Mouse (Mus musculus) adrenal gland, adult 2 months (tissue): ENCODE results near the gene Bglap3. TPM values are rescaled to one million over a fixed set of nuclear protein-coding genes. Genes with fewer than 3 reads are reported as not detected.
"Not testable (repeated sequence)": the region's sequence is repeated elsewhere in the genome, so short reads cannot be mapped to it uniquely, and the experiment has no call there.

Experiments used
- DNase-seq: peaks from one replicate; pipeline ENCODE4 v3.0.0; 2021
- long read RNA-seq: library from polyadenylated mRNA; stranded (forward); transcript quantifications from one replicate; pipeline ENCODE4 v2.0.0, GENCODE M21; 2021
- polyA plus RNA-seq: library from polyadenylated mRNA; depleted of rRNA; stranded (reverse); fragments of >200 nt; gene quantifications from 2 replicates; pipeline ENCODE4 v1.2.3, GENCODE M21; 2012; rRNA removed
- total RNA-seq, 2 experiments: library from RNA; stranded (reverse); gene quantifications; 2 replicates each; pipeline ENCODE4 v1.2.3; 2021

The Bglap3 gene
- total RNA-seq = 1 to 10 TPM in 1 of 2 experiments, under 1 TPM in 1; 0.63 to 1.2 TPM
- polyA plus RNA-seq = not detected in 2 replicates
- long read RNA-seq = 0 reads

- not testable (repeated sequence) for DNase-seq
Observed at GRCm38 (mm10) chr3:88372643-88373042, at the start of gene Bglap3. TSS of gene Bglap3 (minus strand) at chr3:88372743.

DNA sequence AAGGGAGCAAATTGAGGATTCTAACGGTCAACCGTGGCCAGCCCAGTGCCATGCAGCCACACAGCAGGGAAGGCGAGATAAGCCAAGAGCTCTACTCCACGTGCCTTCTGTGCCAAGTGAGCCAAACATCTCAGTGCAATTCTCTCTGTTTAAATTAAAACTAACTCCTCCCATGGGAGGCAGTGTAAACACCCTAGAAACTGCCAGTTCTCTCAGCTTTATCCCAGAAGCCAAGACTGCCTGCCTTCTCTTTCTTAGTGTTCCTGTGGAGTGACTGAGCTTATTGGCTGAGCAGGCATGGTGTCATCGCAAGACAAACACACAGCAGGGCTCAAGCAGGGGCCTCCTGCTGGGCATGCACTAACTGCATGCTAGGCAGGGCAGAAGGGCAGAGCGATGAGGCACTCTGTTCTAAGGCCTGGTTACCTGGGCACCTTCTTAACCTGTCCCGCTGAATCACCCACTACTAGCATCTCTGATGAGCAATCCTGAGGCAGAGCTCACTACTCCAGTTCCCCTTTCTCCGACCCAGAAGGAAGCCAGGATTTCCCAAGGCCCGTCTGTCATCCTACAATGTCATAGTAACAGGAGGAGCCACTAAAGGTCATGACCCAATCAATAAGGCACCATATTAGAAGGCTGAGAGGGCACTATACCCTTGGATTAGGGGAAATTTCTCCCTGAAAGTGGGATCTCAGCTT, 49.6 kb upstream of the Bglap3 start:
- DNase-seq = no peak

- DNase-seq = no peak
Observed at GRCm38 (mm10) chr3:88420771-88421170, 48.2 kb upstream of the Bglap3 start.

DNA sequence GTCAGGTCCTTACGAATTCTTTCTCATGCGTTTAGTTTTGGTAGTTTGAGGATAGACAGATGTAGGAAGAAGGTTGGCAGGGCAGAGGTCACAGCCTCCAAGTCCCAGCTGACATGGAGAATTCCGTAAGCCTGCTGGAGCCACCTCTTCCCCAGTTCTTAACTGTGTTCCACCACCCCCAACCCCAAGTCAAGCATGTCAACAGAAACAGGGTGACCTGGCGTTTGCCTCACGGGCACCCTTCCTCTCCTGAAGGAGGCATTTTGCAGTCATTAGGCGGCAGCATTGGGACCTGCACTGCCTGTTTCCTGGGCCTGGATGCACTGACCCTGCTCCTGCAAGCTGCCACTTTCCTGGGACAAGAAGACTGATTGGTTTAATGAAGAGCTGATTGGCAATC, 45.5 kb upstream of the Bglap3 start:
- no peak for DNase-seq

- no peak for DNase-seq
Observed at GRCm38 (mm10) chr3:88415668-88416067, 43.1 kb upstream of the Bglap3 start.

- DNase-seq = no peak
Observed at GRCm38 (mm10) chr3:88412636-88413035, 40.1 kb upstream of the Bglap3 start.

GRCm38 (mm10) chr3:88411681-88412080, 39.1 kb upstream of the Bglap3 start:
- peak; percentile 76 for DNase-seq

DNA sequence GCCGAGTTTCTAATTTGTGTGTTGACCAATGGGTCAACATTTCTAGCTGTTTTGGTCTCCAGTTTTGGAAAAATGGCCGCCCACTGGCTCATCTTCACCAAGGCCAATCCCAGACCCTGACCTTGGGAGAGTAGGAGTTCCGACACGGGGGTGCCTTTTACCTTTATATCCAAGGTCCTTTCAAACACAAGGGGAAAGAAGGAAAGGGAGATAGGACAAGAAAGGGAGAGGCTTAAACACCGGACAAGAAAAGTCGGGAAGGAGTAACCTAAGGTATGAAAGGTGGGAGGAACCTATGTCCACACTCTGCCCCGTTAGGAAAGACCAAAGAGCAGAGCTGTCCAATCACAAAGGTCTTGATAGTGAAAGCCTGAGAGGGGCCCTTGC, 38.1 kb upstream of the Bglap3 start:
- no peak for DNase-seq

- peak; percentile 97 for DNase-seq
Observed at GRCm38 (mm10) chr3:88409741-88410644, 37.5 kb upstream of the Bglap3 start, which contains the start of gene Pmf1. TSS of gene Pmf1 (minus strand) at chr3:88410331.

GRCm38 (mm10) chr3:88408953-88409352, 36.4 kb upstream of the Bglap3 start:
- DNase-seq = no peak

DNA sequence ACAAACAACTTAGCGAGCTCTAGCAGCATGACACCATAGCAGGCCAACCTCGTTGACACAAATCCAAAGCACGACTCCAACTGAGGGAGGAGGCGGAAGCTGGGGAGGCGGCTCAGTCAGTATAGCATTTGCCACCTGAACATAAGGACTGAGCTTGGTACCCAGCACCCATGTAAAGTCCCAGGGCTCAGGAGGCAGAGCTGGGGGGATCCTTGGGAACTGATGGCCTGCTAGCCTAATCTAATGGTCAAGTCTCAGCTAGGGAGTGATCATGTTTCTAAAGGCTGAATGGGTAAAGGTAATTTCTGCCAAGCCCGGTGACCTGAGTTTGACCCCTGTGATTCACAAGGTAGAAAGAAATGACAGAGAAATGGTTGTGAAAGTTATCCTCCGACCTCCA, 35.0 kb upstream of the Bglap3 start:
- DNase-seq = no peak

DNA sequence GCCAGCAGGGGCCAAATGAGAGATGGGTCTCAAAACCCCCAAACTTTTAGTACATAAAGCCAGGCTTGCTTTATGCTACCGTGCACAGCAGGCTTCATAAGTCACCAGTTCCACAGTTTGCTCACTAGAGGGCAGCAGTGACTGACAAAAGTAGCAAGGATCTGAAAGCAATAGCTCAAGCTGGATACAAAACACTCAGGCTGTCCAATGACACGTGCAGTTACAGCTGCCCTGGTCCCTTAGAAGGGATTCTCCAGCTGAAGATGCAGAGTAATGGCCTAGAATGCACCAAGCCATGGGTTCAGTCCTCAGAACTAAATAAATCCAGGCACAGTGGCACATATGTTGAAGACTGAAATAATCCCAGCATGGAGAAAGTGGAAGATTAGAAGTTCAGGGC, 34.5 kb upstream of the Bglap3 start:
- DNase-seq = peak; percentile 66

GRCm38 (mm10) chr3:88403522-88404230, 31.1 kb upstream of the Bglap3 start:
- no peak for DNase-seq

- DNase-seq = no peak
Observed at GRCm38 (mm10) chr3:88398666-88399065, 26.1 kb upstream of the Bglap3 start.

DNA sequence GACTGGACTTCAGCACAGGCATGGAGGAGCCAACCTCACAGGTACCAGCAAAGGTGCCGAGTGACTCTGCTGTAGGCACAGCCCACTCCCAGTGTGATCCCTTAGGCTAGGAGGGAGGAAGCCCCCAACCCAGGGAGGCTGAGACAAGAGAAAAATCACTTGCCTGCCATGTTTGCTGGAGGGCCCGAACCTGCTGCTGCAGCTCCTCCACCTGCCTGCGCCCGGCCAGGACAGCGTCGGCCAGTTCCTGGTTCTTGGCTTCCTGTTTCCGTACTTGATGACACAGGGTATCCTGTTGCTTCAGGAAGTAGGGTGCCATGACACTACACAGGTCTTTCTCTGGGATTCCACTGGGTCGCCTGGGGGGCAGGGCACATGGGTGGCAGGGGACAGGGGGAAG, 23.2 kb upstream of the Bglap3 start:
- DNase-seq = no peak

DNA sequence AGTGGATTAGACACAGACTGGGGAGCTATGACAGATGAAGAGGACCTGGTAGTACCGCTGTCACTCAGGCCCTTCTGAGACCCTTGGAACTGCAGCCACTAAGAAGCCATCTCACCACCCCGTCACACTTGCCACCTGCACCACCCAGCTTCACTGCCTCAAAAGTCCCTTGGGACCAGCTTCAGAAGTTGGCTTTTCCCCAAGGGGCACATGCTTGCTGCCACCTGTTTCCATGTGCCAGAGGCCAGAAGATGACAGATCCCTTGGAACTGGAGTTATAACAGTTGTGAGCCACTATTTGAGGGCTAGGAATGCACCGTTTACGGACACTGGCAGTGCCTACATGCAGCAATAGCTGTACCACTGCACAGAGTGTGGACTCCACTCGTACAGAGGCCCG, 22.7 kb upstream of the Bglap3 start:
- DNase-seq = no peak

- no peak for DNase-seq
Observed at GRCm38 (mm10) chr3:88393776-88394375, 21.3 kb upstream of the Bglap3 start.

DNA sequence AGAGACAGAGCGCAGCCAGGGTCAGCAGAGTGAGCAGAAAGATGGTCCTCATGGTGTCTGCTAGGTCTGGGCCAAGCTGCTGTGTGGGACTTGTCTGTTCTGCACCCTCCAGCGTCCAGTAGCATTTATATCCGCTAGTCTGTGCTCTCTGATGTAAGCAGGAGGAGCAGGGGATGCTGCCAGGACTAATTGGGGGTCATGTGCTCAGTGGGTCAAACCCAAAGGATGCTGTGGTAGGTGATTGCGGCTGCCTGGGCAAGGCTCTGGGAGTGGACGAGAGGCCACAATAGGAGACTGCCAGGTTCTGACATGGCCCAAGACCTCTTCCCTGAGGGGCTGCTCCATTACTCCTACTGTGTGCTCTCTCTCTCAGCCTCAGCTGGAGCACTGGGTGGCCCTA, 11.8 kb upstream of the Bglap3 start, which contains the start of gene Bglap:
Bglap (minus strand) TSS at position 101 of the 400 bp plus-strand sequence.
- DNase-seq = no peak

DNA sequence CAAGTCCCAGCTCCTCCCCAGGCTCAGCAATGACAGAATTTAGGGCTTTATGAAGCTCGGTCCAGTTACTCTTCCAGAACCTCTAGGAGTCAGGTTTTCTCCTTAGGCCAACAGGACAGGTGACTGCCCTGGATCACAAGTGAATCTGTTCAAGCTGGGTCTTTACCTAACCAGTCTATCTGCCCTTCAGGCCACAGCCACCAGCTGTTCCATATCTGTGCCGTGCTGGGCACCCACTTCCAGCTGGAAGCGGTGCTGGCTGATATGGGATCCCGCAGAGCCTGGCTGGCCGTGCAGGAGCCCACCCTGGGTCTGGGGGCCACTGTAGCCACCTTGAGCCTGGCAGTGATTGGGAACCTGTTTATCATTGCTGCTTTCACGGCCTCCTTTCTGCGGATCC, 9.8 kb upstream of the Bglap3 start:
- DNase-seq = not testable (repeated sequence)

DNA sequence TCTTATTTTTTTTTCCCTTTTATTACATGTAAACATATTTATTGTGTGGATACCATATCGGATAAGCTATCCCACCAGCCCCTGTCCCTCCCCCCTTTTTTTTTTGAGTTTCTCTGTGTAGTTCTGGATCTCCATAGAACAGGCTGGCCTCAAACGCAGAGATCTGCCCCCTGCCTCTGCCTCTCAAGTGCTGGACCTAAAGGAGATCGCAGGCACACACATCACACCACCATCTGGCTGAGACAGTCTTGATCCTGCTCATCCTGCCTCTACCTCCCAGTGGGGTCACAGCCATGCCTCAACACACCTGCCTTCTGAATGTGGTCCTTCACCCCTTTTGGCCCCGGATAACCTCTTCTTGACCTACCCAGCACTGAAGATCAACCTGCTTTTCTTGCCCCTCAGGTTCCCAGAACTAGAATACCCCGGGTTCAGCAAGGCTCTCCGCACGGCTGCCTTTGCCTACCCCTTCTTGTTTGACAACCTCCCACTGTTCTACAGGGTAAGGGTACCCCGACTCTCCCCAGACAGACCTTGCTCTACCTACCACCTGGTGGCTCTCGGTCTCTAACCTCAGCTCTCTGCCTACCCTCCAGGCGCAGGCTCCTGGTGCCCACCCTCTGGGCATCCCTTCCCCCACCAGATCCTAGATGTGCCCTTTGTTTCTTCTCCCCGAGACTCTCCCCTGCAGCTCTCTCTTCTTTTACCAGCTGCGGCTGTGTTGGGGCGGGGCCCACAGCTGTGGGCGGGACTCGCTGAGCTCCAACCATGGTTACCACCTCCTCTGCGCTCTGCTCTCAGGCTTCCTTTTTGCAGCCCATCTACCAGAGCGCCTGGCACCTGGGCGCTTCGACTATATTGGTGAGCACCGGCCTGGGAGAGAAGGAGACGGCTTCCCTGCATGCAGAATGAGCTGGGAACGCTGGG, 9.1 kb upstream of the Bglap3 start:
- peak; percentile 38 for DNase-seq

GRCm38 (mm10) chr3:88378599-88378998, 6.1 kb upstream of the Bglap3 start, which contains the start of gene Bglap2:
TSS of gene Bglap2 (minus strand) at chr3:88378699.
- not testable (repeated sequence) for DNase-seq
